Mouse (Mus musculus): ENCODE results near the gene Mon2. TPM values are rescaled to one million over a fixed set of nuclear protein-coding genes. Genes with fewer than 3 reads are reported as not detected.

Gene Mon2
- polyA plus RNA-seq, 1 experiment from 2014 or later, result 19.9 TPM

DNA sequence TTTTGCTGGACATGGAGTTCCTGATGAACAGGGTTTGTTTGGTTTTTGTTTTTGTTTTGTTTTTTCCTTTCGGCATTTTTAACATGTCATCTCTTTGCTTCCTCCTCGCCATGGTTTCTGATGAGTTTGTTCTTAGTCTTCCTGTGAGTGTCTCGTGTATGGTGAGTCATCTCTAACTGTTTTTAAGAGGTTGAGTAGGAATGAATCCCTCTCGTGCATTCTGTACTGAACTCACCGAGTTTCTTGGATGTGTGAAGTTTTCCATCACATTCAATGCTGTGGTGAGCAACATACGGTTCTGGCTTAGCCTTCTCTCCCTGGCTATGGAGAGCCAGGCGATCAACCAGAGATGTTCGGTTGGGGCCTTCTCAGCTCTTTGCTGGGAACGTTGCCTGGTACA is 122.7 kb downstream of the Mon2 start:
- H3K9ac ChIP-seq, result no peak overlapping the region
- no peaks in the 10 kb centered on the region for H3K9me3 ChIP-seq (replicated peaks)
- WGBS (ENCODE audit: insufficient replicate concordance), result 68% methylated on average over 9 of the region's 9 CpGs
- no peak overlapping the region for H3K4me3 ChIP-seq
- no peaks in the 10 kb centered on the region for H3K4me1 ChIP-seq
- no peaks in the 10 kb centered on the region for H3K27me3 ChIP-seq (replicated peaks)
- H3K27ac ChIP-seq, result no peak overlapping the region
- H3K36me3 ChIP-seq, result no peaks in the 10 kb centered on the region
- no peak overlapping the region for H3K4me2 ChIP-seq
- ATAC-seq, result no peak

GRCm38 (mm10) chr10:122950966-122951365 is 125.3 kb downstream of the Mon2 start:
- no peak overlapping the region for H3K4me3 ChIP-seq
- no peak overlapping the region for H3K9ac ChIP-seq
- no peak for ATAC-seq
- H3K27me3 ChIP-seq (replicated peaks), result no peaks in the 10 kb centered on the region
- H3K27ac ChIP-seq, result no peak overlapping the region
- no peaks in the 10 kb centered on the region for H3K9me3 ChIP-seq (replicated peaks)
- H3K36me3 ChIP-seq, result no peaks in the 10 kb centered on the region
- WGBS (ENCODE audit: insufficient replicate concordance), result 81% methylated on average over 6 of the region's 6 CpGs
- no peaks in the 10 kb centered on the region for H3K4me1 ChIP-seq
- H3K4me2 ChIP-seq, result no peak overlapping the region

- Histone ChIP-seq H3K4me2 (no peak overlapping the region), H3K27me3 (replicated peaks) (no peaks in the 10 kb centered on the region), H3K36me3 (no peaks in the 10 kb centered on the region), H3K4me3 (no peak overlapping the region), H3K9me3 (replicated peaks) (no peaks in the 10 kb centered on the region), H3K27ac (no peak overlapping the region), H3K4me1 (no peaks in the 10 kb centered on the region), H3K9ac (no peak overlapping the region)
- 49% methylated on average over 5 of the region's 5 CpGs for WGBS (ENCODE audit: insufficient replicate concordance)
- ATAC-seq, result no peak
Observed at GRCm38 (mm10) chr10:122944888-122945287, 131.4 kb downstream of the Mon2 start.

DNA sequence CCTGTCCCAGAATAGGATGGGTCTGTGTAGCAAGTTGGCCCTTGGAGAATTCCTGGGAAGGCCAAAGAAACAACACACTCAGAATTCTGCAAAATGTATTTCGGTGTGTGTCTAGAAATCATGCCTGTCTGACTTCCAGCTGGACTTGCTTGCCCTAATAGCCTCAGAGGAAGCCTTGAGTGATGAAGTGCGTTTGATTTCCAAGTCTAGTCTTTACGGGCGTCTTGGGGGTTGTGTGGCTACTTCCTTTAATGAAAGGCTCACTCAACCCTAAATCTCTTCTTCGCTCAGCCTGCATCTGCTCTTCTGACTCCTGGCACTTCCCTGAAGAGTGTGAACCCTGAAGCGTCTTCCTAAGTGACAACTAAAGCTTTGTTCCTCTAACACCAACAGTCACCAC is 132.5 kb downstream of the Mon2 start:
- H3K9me3 ChIP-seq (replicated peaks), result no peaks in the 10 kb centered on the region
- H3K27ac ChIP-seq, result no peak overlapping the region
- H3K4me3 ChIP-seq, result no peak overlapping the region
- no peaks in the 10 kb centered on the region for H3K36me3 ChIP-seq
- ATAC-seq, result no peak
- no peak overlapping the region for H3K9ac ChIP-seq
- H3K27me3 ChIP-seq (replicated peaks), result no peaks in the 10 kb centered on the region
- WGBS (ENCODE audit: insufficient replicate concordance), result 51% methylated on average over 6 of the region's 6 CpGs
- no peak overlapping the region for H3K4me2 ChIP-seq
- H3K4me1 ChIP-seq, result no peaks in the 10 kb centered on the region

DNA sequence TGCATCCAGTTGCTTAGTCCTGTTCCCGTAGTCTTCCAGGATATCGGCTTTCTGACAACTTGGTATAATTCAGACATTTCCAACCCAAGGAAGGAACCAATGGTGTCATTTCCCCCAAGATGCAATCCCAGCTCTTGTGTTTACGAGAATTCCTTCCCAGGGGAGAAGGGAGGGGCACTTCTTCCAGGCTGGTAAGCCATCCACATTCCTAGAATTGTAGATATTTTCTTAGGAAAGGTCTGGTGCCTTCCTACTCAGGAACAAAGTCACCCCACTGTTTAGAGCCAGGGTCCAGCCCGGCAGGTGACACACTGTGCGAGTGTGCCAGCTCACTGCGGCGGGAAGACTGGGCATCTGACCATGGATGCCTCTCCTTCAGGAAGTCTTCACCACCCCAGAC is 133.5 kb downstream of the Mon2 start:
- H3K27ac ChIP-seq, result no peak overlapping the region
- ATAC-seq, result no peak
- H3K4me2 ChIP-seq, result no peak overlapping the region
- H3K36me3 ChIP-seq, result no peaks in the 10 kb centered on the region
- no peaks in the 10 kb centered on the region for H3K27me3 ChIP-seq (replicated peaks)
- H3K9ac ChIP-seq, result no peak overlapping the region
- H3K4me3 ChIP-seq, result no peak overlapping the region
- H3K9me3 ChIP-seq (replicated peaks), result no peaks in the 10 kb centered on the region
- 80% methylated on average over 7 of the region's 7 CpGs for WGBS (ENCODE audit: insufficient replicate concordance)
- no peaks in the 10 kb centered on the region for H3K4me1 ChIP-seq

MicroRNA genes within 50 kb of the gene (microRNA counts, 519-probe panel; counts per million panel counts)
- 6,840 counts per million, percentile 95 among the panel's probes with 10 or more counts for microRNA mmu-let-7i

Small RNAs within 50 kb of the gene (microRNA-seq; reads per million reads assigned to microRNA genes)
- 21,488 reads per million, percentile 97 among the genes with 10 or more reads in this experiment for gene Mirlet7i

Other genes with a start within 250 kb of the Mon2 start
- gene Usp15, start 120.5 kb upstream of the Mon2 start, polyA plus RNA-seq (2016; fragmentation: Nextera tagmentation; extraction: Ambion mirVana), result 114 and 115 TPM in 2 replicates
- gene Fam19a2, start 187.5 kb upstream of the Mon2 start, polyA plus RNA-seq (2016; fragmentation: Nextera tagmentation; extraction: Ambion mirVana), result 0.57 and 0.68 TPM in 2 replicates